Mouse (Mus musculus) hindbrain, embryonic 12.5 days (tissue): ENCODE measurements around the gene Ceacam18. TPM values are rescaled to one million over a fixed set of nuclear protein-coding genes. Genes with fewer than 3 reads are reported as not detected.
"Not testable (repeated sequence)": the region's sequence is repeated elsewhere in the genome, so short reads cannot be mapped to it uniquely, and the experiment has no call there.

ENCODE experiments used
- ATAC-seq: fragments of 200-750 bp; cut with Nextera tagmentation; 2 replicates; pipeline ENCODE4 v1.8.0; 2017; ENCODE audit warnings: moderate TSS enrichment; ENCODE audit not compliant: low FRiP score
- H3K27ac ChIP-seq: fragments of 300-500 bp; sonication (generic); 2 replicates; pipeline ENCODE4 v1.5.1; 2016; ENCODE audit warnings: mild to moderate bottlenecking
- H3K27me3 ChIP-seq: fragments of 300-500 bp; sonication (generic); 2 replicates; pipeline ENCODE4 v1.6.1; 2016; ENCODE audit warnings: mild to moderate bottlenecking
- H3K36me3 ChIP-seq: fragments of 300-500 bp; sonication (generic); 2 replicates; pipeline ENCODE4 v1.6.1; 2016; ENCODE audit warnings: mild to moderate bottlenecking
- H3K4me1 ChIP-seq: fragments of 300-500 bp; sonication (generic); 2 replicates; pipeline ENCODE4 v1.6.1; 2016
- H3K4me2 ChIP-seq: fragments of 300-500 bp; sonication (generic); replicated peaks from 2 replicates; pipeline ENCODE4 v1.6.1; 2016; ENCODE audit warnings: mild to moderate bottlenecking
- H3K4me3 ChIP-seq: fragments of 300-500 bp; sonication (generic); 2 replicates; pipeline ENCODE4 v1.5.1; 2016; ENCODE audit warnings: mild to moderate bottlenecking
- H3K9ac ChIP-seq: fragments of 300-500 bp; sonication (generic); 2 replicates; pipeline ENCODE4 v1.6.1; 2016; ENCODE audit warnings: mild to moderate bottlenecking, moderate library complexity
- H3K9me3 ChIP-seq: fragments of 300-500 bp; sonication (generic); replicated peaks from 2 replicates; pipeline ENCODE4 v1.6.1; 2016; ENCODE audit warnings: mild to moderate bottlenecking
- WGBS: fragments of 180-500 bp; shearing (Covaris S2); methylation state at CpG from one replicate; pipeline ENCODE4 v1.1.7; 2016; 5-methylcytosine and 5-hydroxymethylcytosine counted together
- polyA plus RNA-seq: library from polyadenylated mRNA; unstranded; fragments of >200 nt; fragmentation: Nextera tagmentation; extraction: Ambion mirVana; gene quantifications from 2 replicates; pipeline ENCODE4 v1.2.1, GENCODE M21; 2016

The Ceacam18 gene
- polyA plus RNA-seq, 1 experiment from 2014 or later = not detected

DNA sequence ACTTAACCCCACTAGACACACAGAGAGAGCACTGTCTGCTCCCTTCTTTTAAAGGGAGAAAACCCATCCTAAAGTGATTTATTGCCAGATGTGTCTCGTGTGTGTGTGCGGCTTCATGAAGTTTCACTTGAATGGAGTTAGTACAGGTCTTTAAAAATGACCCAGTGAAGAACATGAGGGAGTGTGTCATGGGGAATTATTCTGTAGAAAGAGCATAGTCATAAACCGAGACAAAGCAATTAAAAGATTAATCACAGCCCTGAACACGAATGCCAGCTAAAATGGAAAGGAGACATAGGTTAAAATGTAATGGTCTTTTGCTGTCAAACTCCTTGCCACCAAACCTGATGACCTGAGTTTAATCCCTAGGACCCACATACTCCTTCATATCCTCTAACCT lies 567 bp upstream of the Ceacam18 start:
- 76% methylated on average over 4 of the region's 4 CpGs for whole genome bisulfite sequencing

GRCm38 (mm10) chr7:43636194-43636593 lies 1.7 kb downstream of the Ceacam18 start:
- Histone ChIP-seq H3K4me2 (no peak overlapping the region), H3K4me1 (no peaks in the 10 kb centered on the region), H3K4me3 (no peak overlapping the region), H3K27me3 (no peaks in the 10 kb centered on the region), H3K27ac (no peak overlapping the region), H3K9ac (no peak overlapping the region), H3K36me3 (no peaks in the 10 kb centered on the region), H3K9me3 (no peaks in the 10 kb centered on the region)
- ATAC-seq = no peak
- 58% methylated on average over 2 of the region's 2 CpGs for WGBS

More for the DNA sequence above, 567 bp upstream of the Ceacam18 start:
- H3K4me1 ChIP-seq = no peaks in the 10 kb centered on the region
- H3K27ac ChIP-seq = no peak overlapping the region
- H3K9ac ChIP-seq = no peak overlapping the region
- no peak overlapping the region for H3K4me2 ChIP-seq
- H3K9me3 ChIP-seq = no peaks in the 10 kb centered on the region
- no peaks in the 10 kb centered on the region for H3K27me3 ChIP-seq
- ATAC-seq = no peak
- H3K36me3 ChIP-seq = no peaks in the 10 kb centered on the region
- H3K4me3 ChIP-seq = no peak overlapping the region

GRCm38 (mm10) chr7:43637118-43637517 lies 2.6 kb downstream of the Ceacam18 start:
- no peak for ATAC-seq

GRCm38 (mm10) chr7:43642587-43642986 lies 8.1 kb downstream of the Ceacam18 start:
- no peak for ATAC-seq
- Histone ChIP-seq H3K4me1 (no peaks in the 10 kb centered on the region), H3K27ac (no peak overlapping the region), H3K9ac (no peak overlapping the region), H3K27me3 (no peaks in the 10 kb centered on the region), H3K4me2 (no peak overlapping the region), H3K9me3 (no peaks in the 10 kb centered on the region), H3K36me3 (no peaks in the 10 kb centered on the region), H3K4me3 (no peak overlapping the region)
- 86% methylated on average over 5 of the region's 5 CpGs for WGBS

More at GRCm38 (mm10) chr7:43637118-43637517, 2.6 kb downstream of the Ceacam18 start:
- no peak overlapping the region for H3K4me2 ChIP-seq
- no peak overlapping the region for H3K27ac ChIP-seq
- H3K9ac ChIP-seq = no peak overlapping the region
- WGBS = 71% methylated on average over 1 of the region's 1 CpGs
- no peaks in the 10 kb centered on the region for H3K27me3 ChIP-seq
- no peaks in the 10 kb centered on the region for H3K36me3 ChIP-seq
- no peak overlapping the region for H3K4me3 ChIP-seq
- no peaks in the 10 kb centered on the region for H3K4me1 ChIP-seq
- H3K9me3 ChIP-seq = no peaks in the 10 kb centered on the region

GRCm38 (mm10) chr7:43643046-43643652 lies 8.6 kb downstream of the Ceacam18 start:
- H3K4me3 ChIP-seq = no peak overlapping the region
- WGBS = 85% methylated on average over 17 of the region's 17 CpGs
- H3K9me3 ChIP-seq = no peaks in the 10 kb centered on the region
- no peak overlapping the region for H3K27ac ChIP-seq
- H3K4me1 ChIP-seq = no peaks in the 10 kb centered on the region
- no peaks in the 10 kb centered on the region for H3K27me3 ChIP-seq
- ATAC-seq = no peak
- H3K4me2 ChIP-seq = no peak overlapping the region
- no peaks in the 10 kb centered on the region for H3K36me3 ChIP-seq
- H3K9ac ChIP-seq = no peak overlapping the region

DNA sequence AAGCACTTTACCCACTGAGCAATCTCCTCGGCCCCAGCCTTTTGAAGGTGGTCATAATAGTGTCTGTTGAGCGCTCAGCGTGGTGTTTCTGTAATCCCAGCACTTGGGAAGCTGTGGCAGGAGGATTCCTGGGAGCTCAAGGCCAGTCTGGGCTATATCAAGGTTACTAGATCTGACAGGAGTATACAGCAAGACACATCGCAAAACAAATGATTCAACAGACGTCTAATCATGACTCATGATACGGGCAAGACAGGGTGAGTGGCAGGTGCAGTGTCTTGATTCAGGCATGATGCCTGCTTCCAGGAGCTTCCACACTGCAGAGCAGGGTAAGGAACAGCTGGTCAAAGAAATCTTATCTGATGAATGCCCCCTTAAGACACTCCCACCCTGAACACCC lies 18.2 kb downstream of the Ceacam18 start:
- H3K27me3 ChIP-seq = no peaks in the 10 kb centered on the region
- no peak overlapping the region for H3K27ac ChIP-seq
- H3K4me1 ChIP-seq = no peaks in the 10 kb centered on the region
- no peak overlapping the region for H3K9ac ChIP-seq
- H3K4me2 ChIP-seq = no peak overlapping the region
- no peaks in the 10 kb centered on the region; the same call in 1 of the 2 replicates for H3K9me3 ChIP-seq
- H3K36me3 ChIP-seq = no peaks in the 10 kb centered on the region
- no peak for ATAC-seq
- 91% methylated on average over 6 of the region's 6 CpGs for WGBS
- H3K4me3 ChIP-seq = no peak overlapping the region

DNA sequence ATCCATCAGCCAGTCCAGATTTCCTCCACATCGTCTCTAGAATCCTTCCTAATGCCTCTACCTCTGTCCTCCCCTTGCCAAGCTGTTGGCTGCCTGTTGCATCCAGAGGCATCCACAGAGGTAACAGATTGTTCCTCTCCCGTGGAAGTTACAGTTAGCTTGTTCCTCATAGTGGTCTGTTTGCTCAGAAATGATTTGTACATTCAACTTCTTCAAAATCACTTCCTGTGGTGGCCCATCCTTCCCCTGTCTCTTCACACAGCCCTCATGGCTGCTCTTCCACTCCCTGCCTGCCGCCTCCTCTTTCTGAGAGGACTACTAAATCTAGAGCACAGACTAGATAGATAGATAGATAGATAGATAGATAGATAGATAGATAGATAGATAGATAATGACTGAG lies 20.0 kb downstream of the Ceacam18 start:
- Histone ChIP-seq H3K4me1 (no peaks in the 10 kb centered on the region), H3K9ac (no peak overlapping the region), H3K4me2 (no peak overlapping the region), H3K4me3 (no peak overlapping the region), H3K36me3 (no peaks in the 10 kb centered on the region), H3K9me3 (no peaks in the 10 kb centered on the region; the same call in 1 of the 2 replicates), H3K27me3 (no peaks in the 10 kb centered on the region), H3K27ac (no peak overlapping the region)
- ATAC-seq = no peak
- WGBS = 80% methylated on average over 3 of the region's 3 CpGs

GRCm38 (mm10) chr7:43656232-43656631 lies 21.7 kb downstream of the Ceacam18 start:
- WGBS = 69% methylated on average over 6 of the region's 6 CpGs
- no peaks in the 10 kb centered on the region for H3K36me3 ChIP-seq

GRCm38 (mm10) chr7:43660002-43660401 lies 25.5 kb downstream of the Ceacam18 start, which contains the start of gene Siglece:
Gene Siglece, minus strand, starts transcription at chr7:43660161.
- H3K9me3 ChIP-seq = no peaks in the 10 kb centered on the region
- no peaks in the 10 kb centered on the region for H3K4me1 ChIP-seq
- no peak within 1 kb of the TSS for H3K27ac ChIP-seq
- H3K4me2 ChIP-seq = no peak within 1 kb of the TSS
- H3K36me3 ChIP-seq = no peaks in the 10 kb centered on the region
- WGBS = 73% methylated on average over 1 of the region's 1 CpGs
- H3K27me3 ChIP-seq = no peaks in the 10 kb centered on the region
- H3K4me3 ChIP-seq = no peak within 1 kb of the TSS
- no peak within 1 kb of the TSS for H3K9ac ChIP-seq
- ATAC-seq = no peak

More at GRCm38 (mm10) chr7:43656232-43656631, 21.7 kb downstream of the Ceacam18 start:
- H3K4me3 ChIP-seq = no peak overlapping the region
- no peak for ATAC-seq
- H3K4me2 ChIP-seq = no peak overlapping the region
- H3K27me3 ChIP-seq = no peaks in the 10 kb centered on the region
- no peak overlapping the region for H3K9ac ChIP-seq
- H3K4me1 ChIP-seq = no peaks in the 10 kb centered on the region
- no peak overlapping the region for H3K27ac ChIP-seq
- H3K9me3 ChIP-seq = no peaks in the 10 kb centered on the region; the same call in 1 of the 2 replicates

DNA sequence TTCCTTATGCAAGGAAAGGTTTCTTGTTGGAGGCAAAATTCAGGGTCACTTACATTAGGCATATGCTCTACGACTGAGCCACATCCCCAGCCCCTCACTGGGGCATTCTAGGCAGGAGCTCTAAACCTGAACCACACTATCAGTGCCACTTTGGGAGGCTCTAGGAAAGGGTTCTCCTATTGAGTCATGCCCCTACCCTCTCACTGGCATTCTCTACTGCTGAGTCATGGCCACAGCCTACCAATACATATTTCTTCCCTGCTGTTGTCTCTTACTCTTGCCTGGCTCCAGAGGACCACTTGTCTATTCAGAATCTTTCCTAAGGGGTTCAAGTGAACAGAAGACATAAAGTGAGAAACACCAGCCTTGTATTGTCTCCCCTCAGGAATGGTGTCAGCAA lies 28.3 kb downstream of the Ceacam18 start:
- Histone ChIP-seq H3K27ac (no peak overlapping the region), H3K4me1 (no peaks in the 10 kb centered on the region), H3K9ac (no peak overlapping the region), H3K9me3 (no peaks in the 10 kb centered on the region), H3K4me2 (no peak overlapping the region), H3K36me3 (no peaks in the 10 kb centered on the region), H3K4me3 (no peak overlapping the region), H3K27me3 (no peaks in the 10 kb centered on the region)
- 90% methylated on average over 1 of the region's 1 CpGs for whole genome bisulfite sequencing
- ATAC-seq = no peak

DNA sequence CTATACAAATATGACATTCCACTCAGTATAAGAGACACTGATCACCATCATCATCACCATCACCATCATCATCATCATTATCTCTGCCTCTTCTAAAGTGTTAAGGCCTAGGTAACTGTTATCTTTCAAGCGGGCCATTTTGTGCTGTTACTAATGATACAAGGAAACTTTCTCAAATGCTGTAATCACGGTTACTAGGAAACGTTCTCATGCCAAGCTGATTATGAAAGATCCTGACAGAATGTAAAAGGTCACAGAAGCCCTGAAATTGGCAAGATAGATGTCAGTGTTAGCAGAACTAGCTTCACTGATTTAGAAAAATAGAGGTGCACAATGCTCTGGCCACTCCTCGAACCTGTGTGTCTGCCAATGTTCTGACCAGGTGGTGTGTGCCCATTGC lies 32.7 kb downstream of the Ceacam18 start:
- not testable (repeated sequence) for H3K4me1 ChIP-seq, H3K27ac ChIP-seq, H3K27me3 ChIP-seq, H3K4me3 ChIP-seq, H3K9me3 ChIP-seq, H3K4me2 ChIP-seq, H3K9ac ChIP-seq, ATAC-seq, H3K36me3 ChIP-seq
- 91% methylated on average over 4 of the region's 4 CpGs for WGBS

DNA sequence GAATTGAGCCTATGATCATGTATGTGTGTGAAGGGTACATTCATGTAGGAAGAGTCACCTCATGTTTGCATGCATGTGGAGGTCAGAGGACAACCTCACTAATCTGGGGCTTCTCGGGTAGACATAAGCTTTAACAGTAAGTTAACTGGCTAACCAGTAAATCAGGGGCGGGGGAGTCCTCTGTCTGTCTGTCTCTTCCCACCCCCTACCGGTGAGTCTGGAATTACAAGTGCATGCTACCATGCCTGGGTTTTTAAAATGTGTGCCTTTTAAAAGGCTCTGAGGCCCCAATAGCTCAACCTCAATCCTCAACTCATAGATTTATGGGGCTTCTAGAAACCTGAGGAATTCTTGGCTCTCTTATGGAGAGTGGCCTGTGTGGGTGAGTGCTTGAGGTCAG lies 34.1 kb downstream of the Ceacam18 start:
- no peak overlapping the region for H3K4me2 ChIP-seq
- no peak for ATAC-seq
- no peak overlapping the region for H3K9ac ChIP-seq
- H3K27me3 ChIP-seq = no peaks in the 10 kb centered on the region
- peaks cover 7% of the 10 kb centered on the region for H3K4me1 ChIP-seq
- no peak overlapping the region for H3K27ac ChIP-seq
- no peak overlapping the region for H3K4me3 ChIP-seq
- 13% methylated on average over 3 of the region's 3 CpGs for WGBS
- H3K9me3 ChIP-seq = no peaks in the 10 kb centered on the region
- H3K36me3 ChIP-seq = no peaks in the 10 kb centered on the region

- no peaks in the 10 kb centered on the region for H3K27me3 ChIP-seq
- H3K4me3 ChIP-seq = peak overlapping the region; percentile 64
- H3K4me1 ChIP-seq = peaks cover 7% of the 10 kb centered on the region
- H3K9me3 ChIP-seq = no peaks in the 10 kb centered on the region; the same call in 1 of the 2 replicates
- H3K27ac ChIP-seq = no peak overlapping the region
- peak overlapping the region; percentile 72 for H3K9ac ChIP-seq
- 64% methylated on average over 11 of the region's 11 CpGs for WGBS
- H3K36me3 ChIP-seq = peaks cover 17% of the 10 kb centered on the region
- H3K4me2 ChIP-seq = peak overlapping the region; percentile 79
- peak; percentile 55 for ATAC-seq
Measured at GRCm38 (mm10) chr7:43671064-43671808, 36.7 kb downstream of the Ceacam18 start.
